Comparison of ENCODE assay signal across 26 mouse cellular contexts in genomic region chr1:191864551-191865027, GRCm38 (mm10). TPM values are rescaled to one million over a fixed set of nuclear protein-coding genes. Genes with fewer than 3 reads are reported as not detected.
DNase-seq lines count a peak whose midpoint lies in the region; ATAC-seq and TF ChIP-seq lines count a peak whose summit lies in the region.
"Had no signal": no experiment of that assay in that cellular context is flagged by ENCODE, and none has a peak within 500 bp of the region (broad histone marks: within the 10 kb centered on the region; RNA-seq: fewer than 3 reads in every experiment).

No protein-coding gene starts in this region.

- H3K4me1 ChIP-seq in limb, embryonic 15.5 days, result no peaks in the 10 kb centered on the region
- peaks cover 7% of the 10 kb centered on the region; the same call in 1 of the 2 replicates for H3K4me1 ChIP-seq in limb, embryonic 10.5 days
- no peaks in the 10 kb centered on the region; the same call in 1 of the 2 replicates for H3K4me1 ChIP-seq in testis, adult 2 months (ENCODE audit: control insufficient read depth, insufficient read depth, low read length)
- no peaks in the 10 kb centered on the region for H3K4me1 ChIP-seq in stomach, postnatal 0 days (replicated peaks; ENCODE audit: control insufficient read depth, insufficient read depth)
- H3K4me1 ChIP-seq: embryonic facial prominence, embryonic 13.5 days; forebrain, embryonic 12.5 days; forebrain, embryonic 15.5 days; heart, embryonic 15.5 days; hindbrain, embryonic 13.5 days had no signal

- no peak overlapping the region for H3K4me2 ChIP-seq in limb, embryonic 15.5 days
- no peak overlapping the region for H3K4me2 ChIP-seq in stomach, postnatal 0 days (replicated peaks; ENCODE audit: low read depth)
- H3K4me2 ChIP-seq: embryonic facial prominence, embryonic 13.5 days; forebrain, embryonic 12.5 days; forebrain, embryonic 15.5 days; heart, embryonic 12.5 days; heart, embryonic 15.5 days; hindbrain, embryonic 13.5 days had no signal

- no peaks in the 10 kb centered on the region for H3K36me3 ChIP-seq in limb, embryonic 15.5 days
- no peaks in the 10 kb centered on the region for H3K36me3 ChIP-seq in limb, embryonic 10.5 days
- H3K36me3 ChIP-seq in testis, adult 2 months (ENCODE audit: control insufficient read depth, insufficient read depth, low read length), result no peaks in the 10 kb centered on the region
- H3K36me3 ChIP-seq in stomach, postnatal 0 days (ENCODE audit: control insufficient read depth, insufficient read depth, low read length), result no peaks in the 10 kb centered on the region
- H3K36me3 ChIP-seq: embryonic facial prominence, embryonic 10.5 days; embryonic facial prominence, embryonic 13.5 days; forebrain, embryonic 12.5 days; forebrain, embryonic 15.5 days; heart, embryonic 12.5 days; heart, embryonic 15.5 days; hindbrain, embryonic 10.5 days; hindbrain, embryonic 13.5 days had no signal

- H3K9me3 ChIP-seq in limb, embryonic 15.5 days, result no peaks in the 10 kb centered on the region
- H3K9me3 ChIP-seq in limb, embryonic 10.5 days (replicated peaks), result no peaks in the 10 kb centered on the region
- H3K9me3 ChIP-seq in stomach, postnatal 0 days (ENCODE audit: control insufficient read depth, low read length), result no peaks in the 10 kb centered on the region
- H3K9me3 ChIP-seq: embryonic facial prominence, embryonic 10.5 days; embryonic facial prominence, embryonic 13.5 days; forebrain, embryonic 12.5 days; forebrain, embryonic 15.5 days; heart, embryonic 15.5 days; hindbrain, embryonic 10.5 days; hindbrain, embryonic 13.5 days had no signal

- no peak for TF ChIP-seq POLR2A in testis, adult 2 months (IDR thresholded peaks at IDR 0.05; ENCODE audit: control insufficient read depth, low read depth, low read length)

- TF ChIP-seq CTCF in testis, adult 2 months (IDR thresholded peaks at IDR 0.05; ENCODE audit: control insufficient read depth, insufficient read depth, insufficient replicate concordance, low read depth, low read length), result no peak
- no peak for TF ChIP-seq CTCF in stomach, postnatal 0 days (IDR thresholded peaks at IDR 0.05; ENCODE audit: low read depth)

- no peak overlapping the region for H3K4me3 ChIP-seq in limb, embryonic 15.5 days
- no peak overlapping the region for H3K4me3 ChIP-seq in limb, embryonic 10.5 days
- H3K4me3 ChIP-seq in testis, adult 2 months (ENCODE audit: control insufficient read depth, low read depth, low read length), result no peak overlapping the region
- no peak overlapping the region for H3K4me3 ChIP-seq in stomach, postnatal 0 days (ENCODE audit: low read depth, low read length)
- H3K4me3 ChIP-seq: embryonic facial prominence, embryonic 10.5 days; embryonic facial prominence, embryonic 13.5 days; erythroblast, embryonic 14.5 days; forebrain, embryonic 12.5 days; forebrain, embryonic 15.5 days; heart, embryonic 12.5 days; heart, embryonic 15.5 days; hindbrain, embryonic 10.5 days; hindbrain, embryonic 13.5 days had no signal

- 0 out of 2 replicates have a peak, but pooled peaks have one; percentile 46 for ATAC-seq in limb, embryonic 15.5 days (ENCODE audit: insufficient number of reproducible peaks, low FRiP score, low TSS enrichment, low read depth)
- no peak; the same call in 1 of the 2 replicates for ATAC-seq in stomach, postnatal 0 days (ENCODE audit: low FRiP score, low TSS enrichment)
- ATAC-seq: forebrain, embryonic 15.5 days; hindbrain, embryonic 16.5 days; Patski had no signal

- WGBS in limb, embryonic 15.5 days, result 74% methylated on average over 8 of the region's 8 CpGs
- 89% methylated on average over 8 of the region's 8 CpGs for WGBS in limb, embryonic 10.5 days
- WGBS in stomach, postnatal 0 days, result 83% methylated on average over 8 of the region's 8 CpGs

- H3K9ac ChIP-seq in limb, embryonic 15.5 days, result no peak overlapping the region
- no peak overlapping the region for H3K9ac ChIP-seq in stomach, postnatal 0 days (ENCODE audit: low read length)
- H3K9ac ChIP-seq: embryonic facial prominence, embryonic 13.5 days; forebrain, embryonic 12.5 days; forebrain, embryonic 15.5 days; heart, embryonic 12.5 days; heart, embryonic 15.5 days; hindbrain, embryonic 13.5 days had no signal

- no peak overlapping the region for H3K27ac ChIP-seq in limb, embryonic 15.5 days
- H3K27ac ChIP-seq in limb, embryonic 10.5 days, result no peak overlapping the region
- peak overlapping the region; percentile 7; the same call in 1 of the 2 replicates for H3K27ac ChIP-seq in testis, adult 2 months (ENCODE audit: control insufficient read depth, insufficient read depth, low read depth, low read length)
- H3K27ac ChIP-seq in stomach, postnatal 0 days (replicated peaks), result no peak overlapping the region
- H3K27ac ChIP-seq: embryonic facial prominence, embryonic 10.5 days; embryonic facial prominence, embryonic 13.5 days; forebrain, embryonic 12.5 days; forebrain, embryonic 15.5 days; heart, embryonic 15.5 days; hindbrain, embryonic 10.5 days; hindbrain, embryonic 13.5 days had no signal

- peak; percentile 6 for DNase-seq in cerebellum, adult 9-11 months
- DNase-seq in cerebellum, adult 11 months, result no peak
- DNase-seq in limb, embryonic 10.5 days (ENCODE audit: low spot score), result no peak
- DNase-seq in testis, postnatal 10 days (ENCODE audit: low spot score), result no peak
- DNase-seq in natural killer cell, adult 2 months (ENCODE audit: low spot score in 2 of 2), result no peak
- DNase-seq in stomach, postnatal 0 days (ENCODE audit: low spot score), result no peak
- DNase-seq: adrenal gland, postnatal 10 days; adrenal gland, postnatal 36 days; embryo, embryonic 11 days; gastrocnemius, postnatal 25 days; heart, adult 18-20 months; heart, postnatal 10 days; heart, postnatal 36 days had no signal

- H3K27me3 ChIP-seq in limb, embryonic 15.5 days, result no peaks in the 10 kb centered on the region
- H3K27me3 ChIP-seq in limb, embryonic 10.5 days (ENCODE audit: low read depth, poor library complexity, severe bottlenecking), result no peaks in the 10 kb centered on the region
- no peaks in the 10 kb centered on the region for H3K27me3 ChIP-seq in testis, adult 2 months (ENCODE audit: control insufficient read depth, insufficient read depth, low read length)
- H3K27me3 ChIP-seq in stomach, postnatal 0 days (ENCODE audit: control insufficient read depth, insufficient read depth, low read length), result no peaks in the 10 kb centered on the region
- H3K27me3 ChIP-seq: embryonic facial prominence, embryonic 13.5 days; forebrain, embryonic 12.5 days; forebrain, embryonic 15.5 days; heart, embryonic 12.5 days; heart, embryonic 15.5 days; hindbrain, embryonic 13.5 days; Patski had no signal

- TF ChIP-seq EP300 in stomach, postnatal 0 days (optimal IDR thresholded peaks at IDR 0.05), result no peak

RNA-seq across cellular contexts. Expression of gene Slc30a1, which starts 42.0 kb away (rescaled TPM):
- 3.4 and 4.0 TPM in 2 replicates for polyA plus RNA-seq in limb, embryonic 15.5 days (2015; fragmentation: Nextera tagmentation; extraction: Ambion mirVana)
- polyA plus RNA-seq in limb, embryonic 10.5 days (2016; fragmentation: Nextera tagmentation; extraction: Ambion mirVana), result 1.5 and 2.1 TPM in 2 replicates
- 16.6 and 17.8 TPM in 2 replicates for polyA plus RNA-seq in testis, adult 2 months (2012; rRNA removed)
- polyA plus RNA-seq in stomach, postnatal 0 days (2015; fragmentation: Nextera tagmentation; extraction: Ambion mirVana), result 5.4 and 5.5 TPM in 2 replicates

RNA-seq across cellular contexts. Expression of gene Nek2, which starts 43.3 kb away (rescaled TPM):
- polyA plus RNA-seq in limb, embryonic 15.5 days (2015; fragmentation: Nextera tagmentation; extraction: Ambion mirVana), result 24.2 and 25.4 TPM in 2 replicates
- polyA plus RNA-seq in limb, embryonic 10.5 days (2016; fragmentation: Nextera tagmentation; extraction: Ambion mirVana), result 64.7 and 68.0 TPM in 2 replicates
- polyA plus RNA-seq in testis, adult 2 months (2012; rRNA removed), result 58.3 and 63.0 TPM in 2 replicates
- 7.9 and 10.6 TPM in 2 replicates for polyA plus RNA-seq in stomach, postnatal 0 days (2015; fragmentation: Nextera tagmentation; extraction: Ambion mirVana)
